Mouse (Mus musculus): ENCODE measurements around the gene AI661453.
A peak's percentile ranks its signal among the peaks of the same experiment; 100 is the strongest.
"Not testable (repeated sequence)": the region's sequence is repeated elsewhere in the genome, so short reads cannot be mapped to it uniquely, and the experiment has no call there.

The AI661453 gene

DNA sequence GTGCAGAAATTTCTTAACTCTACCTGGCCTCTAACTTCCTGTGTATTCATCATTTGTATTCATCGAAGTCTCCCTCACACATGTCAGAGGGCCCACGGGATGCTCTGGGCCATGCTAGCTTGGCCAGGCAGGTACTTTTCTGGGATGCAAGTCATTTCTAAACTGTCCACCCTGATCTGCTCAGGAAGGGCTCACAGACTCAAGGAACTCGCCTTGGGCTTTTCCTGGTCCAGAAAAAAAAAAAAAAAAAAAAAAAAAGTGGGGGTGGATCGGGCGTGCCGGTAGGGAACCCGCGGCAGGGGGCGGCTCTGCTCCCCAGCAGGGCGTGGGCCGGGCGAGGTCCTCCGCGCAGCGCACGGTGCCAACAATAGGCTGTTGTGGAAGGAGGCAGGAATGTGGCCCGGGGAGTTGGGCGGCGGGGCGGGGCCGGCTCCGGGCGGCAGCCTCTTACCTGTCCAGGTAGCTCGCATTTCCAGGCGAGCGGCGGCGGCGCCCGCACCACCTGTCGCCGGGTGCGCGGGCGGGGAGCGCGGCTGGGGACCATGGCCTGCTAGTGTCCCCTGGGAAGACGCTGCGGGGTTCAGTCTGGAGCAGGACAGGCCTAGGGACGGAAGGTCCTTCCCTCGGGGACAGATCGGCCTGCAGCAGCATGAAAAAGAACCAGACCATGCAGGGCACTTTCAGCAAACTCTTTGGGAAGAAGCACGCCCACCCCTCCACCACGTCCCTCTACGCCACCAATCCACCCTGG is at the start of gene AI661453:
Gene AI661453, plus strand, starts transcription at position 460 of the 751 bp plus-strand sequence.
- DNase-seq (ENCODE audit: low spot score in 2 of 2) = no peak

DNA sequence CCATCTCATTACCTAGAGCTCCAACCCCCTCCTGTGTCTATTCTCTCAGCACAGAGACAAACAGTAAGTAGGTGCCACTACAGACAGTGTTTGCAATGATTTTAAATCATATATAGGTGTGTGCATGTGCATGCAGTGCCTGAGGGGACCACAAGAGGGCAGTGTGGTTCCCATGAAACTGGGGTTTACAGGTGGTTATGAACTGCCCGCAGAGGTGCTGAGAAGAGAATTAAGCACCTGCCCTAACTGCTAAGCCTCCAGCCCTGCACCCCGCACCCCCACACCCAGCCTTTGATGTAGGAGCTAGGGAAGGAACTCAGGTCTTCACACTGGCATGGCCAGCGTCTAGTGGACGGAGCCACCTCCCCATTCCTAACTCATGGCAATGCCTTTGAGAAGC is 49.8 kb upstream of the AI661453 start:
- DNase-seq (ENCODE audit: low spot score in 2 of 2) = no peak

DNA sequence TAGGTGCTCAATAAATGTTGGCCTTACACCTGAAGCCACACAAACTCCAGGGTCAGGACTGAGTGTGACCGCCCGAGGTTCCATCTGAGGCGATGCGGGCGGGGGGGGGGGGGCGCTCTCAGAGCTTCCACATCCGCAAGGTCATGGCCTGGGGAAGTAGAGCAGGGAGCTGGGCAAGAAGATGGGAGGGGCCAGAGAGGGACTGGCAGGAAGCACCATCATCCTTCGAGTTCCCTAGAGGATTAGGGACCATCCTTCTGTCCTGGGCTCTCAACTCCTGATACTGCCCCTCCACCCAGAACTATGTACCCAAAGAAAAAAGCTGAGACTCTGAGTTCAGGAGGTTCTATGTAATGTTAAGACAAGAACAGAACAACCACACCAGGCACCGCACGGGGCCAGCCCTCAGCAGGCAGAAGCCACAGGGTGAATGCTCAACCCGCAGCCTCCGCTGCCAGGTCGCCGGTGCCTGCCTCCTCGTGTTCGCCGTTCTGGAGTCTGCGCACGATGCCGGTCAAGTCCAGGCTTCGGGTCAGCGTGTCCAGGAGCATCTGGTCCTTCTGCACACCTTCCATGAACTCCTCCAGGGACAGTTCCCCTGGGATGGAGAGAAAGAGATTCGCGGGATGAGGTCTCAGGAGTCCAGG is 42.1 kb upstream of the AI661453 start:
- no peak for DNase-seq (ENCODE audit: low spot score in 2 of 2)

DNA sequence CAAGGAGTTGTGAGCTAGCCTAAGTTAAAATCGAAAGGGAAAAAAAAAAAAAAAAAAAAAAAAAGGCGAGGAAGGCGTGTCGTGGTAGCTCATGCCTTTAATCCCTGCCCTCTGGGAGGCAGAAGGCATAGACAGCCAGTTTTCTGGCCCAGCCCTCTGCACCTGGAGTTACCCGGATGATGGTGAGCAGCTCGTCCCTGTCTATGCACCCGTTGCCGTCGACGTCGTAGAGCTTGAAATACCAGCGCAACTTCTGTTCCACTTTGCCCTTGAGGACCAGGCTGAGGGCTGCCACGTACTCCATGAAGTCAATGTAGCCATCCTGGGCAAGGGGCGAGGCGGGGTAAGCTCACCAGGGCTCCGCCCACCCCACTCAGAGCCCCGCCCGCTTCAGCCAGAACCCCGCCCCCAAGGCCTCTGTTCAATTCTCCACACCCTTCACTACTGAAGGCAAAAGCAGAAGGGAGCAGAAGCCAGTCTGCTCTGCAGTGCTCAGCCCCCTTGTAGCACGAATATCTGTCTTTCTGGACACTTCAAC is 41.0 kb upstream of the AI661453 start:
- DNase-seq (ENCODE audit: low spot score in 2 of 2) = no peak

DNA sequence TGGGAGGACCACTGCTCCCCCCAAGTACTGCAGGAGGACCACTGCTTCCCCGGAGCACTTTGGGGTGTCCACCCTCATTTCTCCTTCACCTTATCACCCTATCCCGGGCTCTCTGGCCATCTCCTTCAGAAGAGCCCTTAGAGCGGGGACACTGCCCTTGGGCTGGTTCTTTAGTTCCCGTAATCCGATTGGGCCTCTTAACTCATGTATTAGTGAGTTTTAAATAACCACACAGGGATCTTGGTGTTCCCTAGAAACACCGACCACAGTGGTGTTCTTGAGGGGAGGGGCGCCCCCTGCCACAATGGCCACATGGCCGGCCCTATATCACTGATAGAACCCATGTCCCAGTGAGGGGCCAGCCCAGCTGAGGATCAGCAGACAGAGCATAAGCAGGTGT is 37.3 kb upstream of the AI661453 start:
- no peak for DNase-seq (ENCODE audit: low spot score in 2 of 2)

DNA sequence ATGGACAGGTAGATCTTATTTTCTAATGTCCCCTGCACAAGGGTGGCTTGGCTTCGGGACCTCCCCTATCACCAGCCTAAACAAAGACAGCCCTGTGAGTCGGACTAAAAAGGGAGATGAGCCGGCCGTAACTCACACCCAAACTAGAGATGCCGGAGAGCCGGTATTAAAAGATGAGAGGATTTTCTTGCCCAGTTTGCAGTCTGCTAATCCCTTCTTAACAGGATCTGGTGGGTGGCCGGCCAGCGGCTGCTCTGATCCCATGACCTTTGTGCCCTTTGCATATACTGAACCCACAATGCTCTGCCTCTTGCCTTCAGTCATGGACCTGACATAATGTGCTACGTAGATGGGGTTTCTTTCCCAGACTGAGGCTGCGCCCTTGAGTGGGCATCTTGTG is 36.0 kb upstream of the AI661453 start, which contains the start of gene Guca1a:
Gene Guca1a, minus strand, starts transcription at position 134 of the 400 bp plus-strand sequence.
- no peak for DNase-seq (ENCODE audit: low spot score in 2 of 2)

DNA sequence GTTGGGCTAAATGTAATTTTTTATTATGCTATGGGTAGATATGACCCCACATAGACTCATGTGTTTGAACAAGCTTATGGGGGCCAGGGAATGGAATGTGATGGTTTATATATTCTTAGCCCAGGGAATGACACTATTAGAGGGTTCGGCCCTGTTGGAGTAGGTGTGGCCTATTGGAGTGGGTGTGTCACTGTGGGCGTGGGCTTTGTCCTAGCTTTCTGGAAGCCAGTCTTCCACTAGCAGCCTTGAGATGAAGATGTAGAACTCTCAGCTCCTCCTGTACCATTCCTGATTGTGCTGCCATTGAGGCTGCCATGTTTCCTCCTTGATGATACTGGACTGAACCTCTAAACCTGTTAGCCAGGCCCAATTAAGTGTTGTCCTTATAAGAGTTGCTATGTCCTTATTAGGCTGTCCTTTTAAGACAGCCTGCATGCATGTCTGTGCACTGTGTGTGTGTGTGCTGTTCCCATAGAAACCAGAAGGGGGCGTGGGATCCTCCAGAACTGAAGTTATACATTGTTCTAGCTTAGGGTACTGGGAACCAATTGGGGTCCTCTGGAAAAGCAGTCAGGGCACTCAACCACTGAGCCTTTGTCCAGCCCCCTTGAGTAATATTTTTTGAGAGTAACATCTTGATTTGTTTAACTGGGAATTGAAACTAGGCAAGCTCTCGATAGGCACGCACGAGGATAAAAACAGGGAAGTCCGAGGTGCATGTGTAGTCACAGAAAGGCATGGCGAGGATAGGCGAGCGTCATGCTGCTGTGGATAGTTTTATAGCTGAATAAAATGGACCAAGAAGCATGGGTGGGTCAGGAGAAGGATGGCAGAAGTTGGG is 28.5 kb upstream of the AI661453 start:
- no peak for DNase-seq (ENCODE audit: low spot score in 2 of 2)

DNA sequence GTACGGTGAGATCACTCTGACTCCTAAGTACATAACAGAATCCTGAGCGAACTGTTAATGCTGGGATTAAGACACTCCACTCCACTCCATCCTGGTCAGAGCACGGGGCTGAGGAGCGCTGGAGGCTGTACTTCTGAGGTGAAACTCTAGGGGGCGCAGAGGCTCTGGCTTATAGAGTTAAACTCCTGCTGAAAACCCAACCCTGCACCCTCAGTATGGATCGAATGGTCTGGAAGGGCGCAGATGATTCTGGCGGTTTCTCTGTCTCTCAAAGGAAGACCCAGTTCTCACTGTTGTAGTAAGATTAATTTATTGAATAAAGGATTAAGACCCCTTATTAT is 27.9 kb upstream of the AI661453 start:
- DNase-seq (ENCODE audit: low spot score in 2 of 2) = peak in 1 of 2 experiments; percentile 30

DNA sequence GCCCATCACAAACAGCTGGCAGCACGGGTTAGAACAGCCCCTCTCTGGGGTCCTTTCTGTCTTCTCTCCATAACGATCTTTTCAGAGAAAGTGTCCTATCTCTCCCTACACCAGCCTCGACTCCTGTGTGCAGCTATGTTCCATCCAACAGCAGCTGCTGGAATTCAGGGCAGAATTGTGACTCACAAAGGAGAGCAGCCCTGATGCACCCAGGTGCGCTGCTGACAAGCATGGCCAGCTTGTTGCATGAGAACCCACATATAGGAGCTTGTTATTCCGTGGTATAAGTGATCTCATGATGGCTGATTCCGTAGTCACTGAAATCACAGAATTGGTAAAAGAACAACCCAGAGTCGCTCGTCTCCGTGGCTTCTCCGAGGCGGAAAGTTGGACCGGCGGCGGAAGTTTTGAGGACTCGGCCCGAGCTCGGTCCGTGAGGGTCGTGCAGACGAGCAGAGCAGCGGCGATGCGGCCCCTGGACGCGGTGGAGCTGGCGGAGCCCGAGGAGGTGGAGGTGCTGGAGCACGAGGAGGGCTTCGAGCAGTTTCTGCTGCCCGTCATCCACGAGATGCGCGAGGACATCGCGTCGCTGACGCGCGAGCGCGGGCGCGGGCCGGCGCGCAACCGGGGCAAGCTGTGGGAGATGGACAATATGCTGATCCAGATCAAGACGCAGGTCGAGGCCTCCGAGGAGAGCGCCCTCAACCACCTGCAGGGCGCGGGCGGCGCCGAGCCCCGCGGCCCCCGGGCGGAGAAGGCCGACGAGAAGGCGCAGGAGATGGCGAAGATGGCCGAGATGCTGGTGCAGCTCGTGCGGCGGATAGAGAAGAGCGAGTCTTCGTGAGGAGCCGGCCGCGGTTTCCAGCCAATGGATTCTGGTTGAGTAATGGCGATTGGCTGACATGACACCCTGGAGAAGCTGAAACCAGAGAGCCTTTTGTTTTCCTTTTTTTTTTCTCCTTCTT is 26.2 kb upstream of the AI661453 start:
- peak in 1 of 2 experiments; percentile 13 for DNase-seq (ENCODE audit: low spot score in 2 of 2)

DNA sequence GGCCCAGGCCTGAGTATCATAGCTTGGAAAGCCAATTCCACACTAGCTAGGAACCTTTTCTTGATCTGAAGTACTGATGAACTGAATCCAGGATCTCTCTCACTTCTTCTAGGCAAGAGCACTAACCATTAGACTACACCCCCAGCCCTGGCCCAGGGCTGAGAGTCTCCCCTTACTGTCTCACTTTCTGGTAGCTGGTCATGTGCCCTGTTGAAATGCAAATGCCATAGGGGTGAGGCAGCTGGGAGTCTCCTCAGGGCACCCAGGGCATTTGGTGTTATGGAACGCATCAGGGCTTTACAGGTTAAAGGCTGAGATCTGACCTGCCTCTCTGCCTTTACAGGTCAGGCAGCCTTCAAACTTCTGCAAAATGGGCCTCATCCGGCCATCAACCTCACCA is 16.2 kb upstream of the AI661453 start:
- DNase-seq (ENCODE audit: low spot score in 2 of 2) = no peak

DNA sequence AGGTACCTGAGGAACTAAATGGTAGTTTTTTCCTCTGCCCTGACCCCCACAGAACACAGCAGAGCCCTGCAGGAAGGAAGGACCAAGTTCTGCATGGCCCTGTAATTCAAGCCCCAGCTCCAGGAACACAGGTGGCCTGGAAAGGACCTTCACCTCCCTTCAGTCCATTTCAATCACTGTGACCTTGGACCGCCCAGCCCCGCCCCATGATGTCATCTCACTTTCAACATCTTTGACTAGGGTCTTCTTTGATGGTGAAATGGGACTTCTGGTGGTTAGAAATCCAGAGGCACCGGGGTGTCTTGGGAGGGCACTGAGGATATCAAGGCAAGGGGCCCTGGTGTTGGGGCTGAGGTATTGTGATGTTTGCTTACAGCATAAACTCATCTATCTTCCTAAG is 14.8 kb upstream of the AI661453 start:
- no peak for DNase-seq (ENCODE audit: low spot score in 2 of 2)

DNA sequence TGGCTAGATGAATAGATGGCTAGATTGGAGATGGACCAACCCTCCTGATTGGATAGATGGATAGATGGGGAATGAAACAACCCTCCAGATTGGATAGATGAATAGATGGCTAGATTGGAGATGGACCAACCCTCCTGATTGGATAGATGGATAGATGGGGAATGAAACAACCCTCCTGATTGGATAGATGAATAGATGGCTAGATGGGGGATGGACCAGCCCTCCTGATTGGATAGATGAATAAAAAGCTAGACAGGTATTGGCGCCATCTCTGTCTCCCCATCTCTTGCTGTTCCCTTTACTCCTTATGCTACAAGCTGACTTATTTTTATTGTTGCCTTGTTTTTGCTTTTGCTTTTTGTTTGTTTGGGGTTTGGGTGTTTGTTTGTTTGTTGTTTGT is 13.8 kb upstream of the AI661453 start:
- DNase-seq (ENCODE audit: low spot score in 2 of 2) = not testable (repeated sequence)

DNA sequence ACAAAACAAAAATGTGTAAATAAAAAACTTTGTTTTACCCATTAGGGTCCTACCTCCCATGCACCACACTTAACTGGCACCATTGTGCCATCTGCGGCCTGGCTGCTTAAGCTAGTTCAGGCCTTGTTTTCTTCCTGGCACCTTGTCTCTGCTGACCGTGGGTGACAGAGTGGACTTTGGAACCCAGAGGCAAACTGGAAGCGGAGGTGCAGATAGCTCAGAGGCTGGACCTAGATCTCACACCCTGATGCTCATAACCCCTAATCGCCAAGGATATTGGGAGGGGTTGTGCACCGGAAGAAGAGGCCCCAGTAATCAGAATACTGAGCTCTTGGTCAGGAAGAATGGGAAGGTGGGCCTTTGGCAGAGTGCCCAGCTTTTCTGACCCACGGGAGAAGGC is 12.2 kb upstream of the AI661453 start:
- DNase-seq (ENCODE audit: low spot score in 2 of 2) = no peak

DNA sequence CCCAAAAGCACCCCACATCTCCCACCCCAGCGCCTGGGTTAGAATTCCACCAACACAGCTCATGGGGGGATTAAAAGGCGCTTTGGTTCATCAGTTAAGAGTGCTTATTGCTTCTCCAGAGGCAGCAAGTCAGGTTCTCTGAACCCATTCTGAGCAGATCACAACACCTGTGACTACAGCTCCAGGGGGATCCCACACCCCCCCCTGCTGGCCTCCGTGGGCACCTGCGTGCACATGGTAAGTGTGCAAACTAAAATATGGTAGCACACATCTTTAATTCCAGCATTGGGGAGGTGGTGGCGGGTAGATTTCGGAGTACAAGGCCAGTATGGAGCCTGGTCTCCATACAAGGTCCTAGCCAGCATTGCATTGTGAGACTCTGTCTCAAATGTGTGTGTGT is 9.1 kb upstream of the AI661453 start:
- DNase-seq (ENCODE audit: low spot score in 2 of 2) = no peak

DNA sequence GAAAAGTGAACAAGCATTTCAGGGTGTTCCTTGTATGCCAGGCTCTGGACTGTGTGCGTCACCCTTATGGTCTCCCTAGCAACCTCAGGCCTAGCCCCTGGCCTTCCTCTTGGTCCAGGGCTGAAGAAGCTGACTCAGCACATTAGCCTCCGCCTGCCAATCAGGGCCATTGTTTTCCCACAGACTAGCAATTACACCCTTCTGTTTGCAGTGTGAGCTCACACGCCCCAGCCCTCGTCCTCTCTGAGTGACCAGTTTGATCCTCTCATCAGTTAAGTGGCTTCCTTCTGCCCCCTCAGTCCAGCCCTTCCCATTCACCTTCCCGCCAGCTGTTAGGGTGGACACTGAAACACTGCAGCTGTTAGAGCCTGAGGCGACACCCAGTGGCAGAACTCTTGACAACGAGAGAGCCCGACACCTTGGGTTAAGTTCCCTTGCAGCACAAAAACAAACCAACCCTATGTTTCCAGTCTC is 7.5 kb upstream of the AI661453 start:
- no peak for DNase-seq (ENCODE audit: low spot score in 2 of 2)

DNA sequence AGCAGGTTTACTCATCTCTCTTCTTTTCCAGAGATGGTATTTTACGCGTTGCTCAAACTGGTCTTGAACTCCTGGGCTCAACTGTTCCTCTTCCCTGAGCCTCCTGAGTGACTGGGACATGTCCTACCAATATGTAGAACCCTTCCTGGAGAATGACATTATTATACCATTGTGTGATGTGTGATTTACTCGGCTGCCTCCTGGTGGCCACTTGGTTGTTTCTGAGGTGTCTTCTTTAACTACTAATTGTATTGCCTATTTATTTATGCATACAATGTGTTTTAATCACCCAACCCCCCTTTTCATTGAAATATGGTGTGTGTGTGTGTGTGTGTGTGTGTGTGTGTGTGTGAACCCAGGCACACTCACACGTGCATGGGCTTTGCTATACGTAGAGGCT is 5.6 kb upstream of the AI661453 start:
- no peak for DNase-seq (ENCODE audit: low spot score in 2 of 2)

DNA sequence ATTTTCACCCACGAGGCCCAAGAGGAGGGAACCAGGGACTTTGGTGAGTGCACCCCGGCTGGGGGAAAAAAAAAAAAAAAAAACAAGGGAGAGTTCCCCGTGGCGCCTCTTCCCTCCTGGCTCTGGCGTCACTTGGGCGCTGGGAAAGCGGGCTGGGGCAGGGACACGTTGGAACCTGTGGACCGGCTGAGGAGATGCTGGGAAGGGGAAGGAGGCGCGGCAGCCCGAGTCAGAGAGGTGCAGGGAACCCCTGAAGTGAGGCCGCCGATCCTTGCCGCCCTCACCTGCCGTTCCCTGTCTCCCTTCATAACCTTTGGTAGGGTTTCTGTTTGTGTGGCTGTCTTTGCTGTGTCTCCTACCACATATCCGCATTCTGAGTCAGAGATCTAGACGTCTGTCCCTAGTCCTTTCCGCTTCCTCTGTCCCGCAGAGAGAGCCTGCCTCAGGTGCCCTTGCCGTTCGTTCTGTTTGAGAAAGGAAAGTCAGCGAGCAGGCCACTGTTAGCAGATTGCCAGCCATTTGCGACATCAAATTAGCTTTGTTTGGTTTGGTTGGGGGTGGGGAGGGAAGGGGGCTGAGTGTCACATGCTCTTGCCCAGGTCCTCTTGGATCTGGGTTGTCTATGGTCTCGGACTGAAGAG is 612 bp downstream of the AI661453 start, which contains the start of gene 1700001C19Rik:
Gene 1700001C19Rik, minus strand, starts transcription at position 470 of the 641 bp plus-strand sequence.
- DNase-seq (ENCODE audit: low spot score in 2 of 2) = no peak

DNA sequence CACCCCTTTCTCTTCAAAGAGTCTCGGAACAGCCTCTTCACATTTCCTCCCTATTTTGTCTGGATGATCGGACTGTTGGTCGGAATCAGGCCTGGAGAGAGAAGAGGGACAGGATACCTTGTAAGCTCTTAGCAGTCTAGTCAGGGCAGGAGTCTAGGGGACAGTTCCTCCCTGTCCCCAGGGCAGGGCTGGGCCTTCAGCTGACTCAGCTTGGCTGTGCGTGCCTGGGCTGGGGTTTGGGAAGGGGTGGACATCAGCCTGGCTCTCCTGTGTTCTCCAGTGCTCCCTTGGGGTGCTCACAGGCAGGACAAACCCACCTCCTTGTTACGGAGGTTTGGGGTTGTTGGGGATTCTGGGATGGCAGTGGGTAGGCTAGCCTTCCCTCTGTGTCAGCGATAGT is 2.2 kb downstream of the AI661453 start:
- DNase-seq (ENCODE audit: low spot score in 2 of 2) = no peak

DNA sequence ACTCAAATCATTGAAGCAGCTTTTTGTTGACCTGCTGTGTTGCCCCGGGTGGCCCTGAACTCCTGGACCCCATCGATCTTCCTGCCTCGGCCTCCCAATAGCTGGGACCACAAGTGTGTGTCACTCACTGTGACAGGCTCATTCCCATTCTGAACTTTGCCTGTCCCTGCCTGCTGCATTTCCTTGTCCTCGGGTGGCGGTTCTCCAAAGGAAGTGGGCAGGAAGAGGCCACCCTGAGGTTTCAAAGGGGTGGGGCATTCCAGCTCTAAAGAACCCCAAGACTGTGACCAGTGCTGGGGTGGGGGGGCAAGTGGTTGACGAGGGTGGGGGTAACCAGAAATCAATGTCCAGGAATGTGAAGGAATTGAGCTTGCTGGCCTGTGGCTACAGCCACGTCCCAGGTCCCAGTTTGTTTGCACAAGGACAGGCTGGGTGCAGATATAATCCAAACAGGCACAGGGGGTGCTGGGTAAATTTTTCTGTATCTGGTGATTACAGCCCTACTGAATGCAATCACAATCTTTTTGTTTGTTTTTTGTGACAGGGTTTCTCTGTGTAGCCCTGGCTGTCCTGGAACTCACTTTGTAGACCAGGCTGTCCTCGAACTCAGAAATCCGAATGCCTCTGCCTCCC is 3.1 kb downstream of the AI661453 start:
- no peak for DNase-seq (ENCODE audit: low spot score in 2 of 2)

DNA sequence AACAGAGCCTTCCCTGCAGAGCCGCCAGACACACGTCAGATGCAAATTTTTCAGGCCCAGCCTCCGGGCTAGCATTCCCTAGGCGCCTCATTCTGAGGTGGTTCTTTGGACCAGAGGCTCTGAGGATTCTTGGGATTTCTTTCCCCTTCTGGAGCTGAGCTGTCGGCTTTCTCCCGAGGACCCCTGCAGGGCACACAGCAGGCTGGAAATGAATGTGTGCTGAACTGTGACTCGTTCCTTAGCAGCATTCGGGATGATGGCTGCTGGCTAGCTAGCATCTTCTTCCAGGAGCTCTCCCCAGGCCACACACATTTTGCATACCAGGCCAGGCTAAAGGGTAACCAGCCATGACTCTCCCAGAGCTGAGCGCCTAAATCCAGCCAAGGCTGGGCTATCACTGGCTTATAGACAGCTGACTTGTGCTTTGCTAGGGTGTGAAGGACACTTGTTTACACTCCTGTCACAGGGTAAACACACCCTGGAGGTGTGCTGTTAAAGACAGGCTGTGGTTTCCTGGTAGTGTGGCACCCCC is 4.0 kb downstream of the AI661453 start:
- DNase-seq (ENCODE audit: low spot score in 2 of 2) = no peak
